Mouse (Mus musculus) cortical plate, adult 2 months (tissue): ENCODE results near the gene Scn5a.

Experiments
- CTCF ChIP-seq: fragments of 200-500 bp; IDR thresholded peaks from 2 replicates; pipeline ENCODE4 v1.5.1; 2011; ENCODE audit warnings: mild to moderate bottlenecking, control low read depth, low read length; ENCODE audit not compliant: insufficient read depth; ENCODE audit errors: extremely low read depth
- POLR2A ChIP-seq: fragments of 200-500 bp; IDR thresholded peaks from 2 replicates; pipeline ENCODE4 v1.6.1; 2011; ENCODE audit warnings: mild to moderate bottlenecking, low read length, control low read depth; ENCODE audit not compliant: insufficient read depth; ENCODE audit errors: extremely low read depth

GRCm38 (mm10) chr9:119568732-119569131 lies 10.1 kb downstream of the Scn5a start:
- TF ChIP-seq CTCF (no peak), POLR2A (no peak)
